Mouse (Mus musculus) heart, embryonic 11.5 days (tissue): ENCODE measurements around the gene Kcnd3. TPM values are rescaled to one million over a fixed set of nuclear protein-coding genes. Genes with fewer than 3 reads are reported as not detected.

Experiments
- ATAC-seq: fragments of 200-750 bp; cut with Nextera tagmentation; replicated peaks from 2 replicates; pipeline ENCODE4 v1.8.0; 2017; ENCODE audit warnings: moderate library complexity; ENCODE audit not compliant: insufficient number of reproducible peaks, low FRiP score, low TSS enrichment
- H3K27ac ChIP-seq: fragments of 300-500 bp; sonication (generic); 2 replicates; pipeline ENCODE4 v1.5.1; 2014; ENCODE audit warnings: mild to moderate bottlenecking, low read depth, low read length
- H3K27me3 ChIP-seq: fragments of 300-500 bp; sonication (generic); 2 replicates; pipeline ENCODE4 v1.6.1; 2014; ENCODE audit warnings: mild to moderate bottlenecking, low read length, mixed read lengths; ENCODE audit not compliant: control insufficient read depth, insufficient read depth
- H3K36me3 ChIP-seq: fragments of 300-500 bp; sonication (generic); 2 replicates; pipeline ENCODE4 v1.6.1; 2014; ENCODE audit warnings: mild to moderate bottlenecking, low read length, moderate library complexity, mixed read lengths; ENCODE audit not compliant: control insufficient read depth, insufficient read depth
- H3K4me1 ChIP-seq: fragments of 300-500 bp; sonication (generic); 2 replicates; pipeline ENCODE4 v1.6.1; 2014; ENCODE audit warnings: low read length; ENCODE audit not compliant: control insufficient read depth, insufficient read depth
- H3K4me2 ChIP-seq: fragments of 300-500 bp; sonication (generic); 2 replicates; pipeline ENCODE4 v1.6.1; 2014; ENCODE audit warnings: mild to moderate bottlenecking, moderate library complexity
- H3K4me3 ChIP-seq: fragments of 300-500 bp; sonication (generic); 2 replicates; pipeline ENCODE4 v1.5.1; 2014; ENCODE audit warnings: low read depth, low read length
- H3K9ac ChIP-seq: fragments of 300-500 bp; sonication (generic); 2 replicates; pipeline ENCODE4 v1.6.1; 2014; ENCODE audit warnings: mild to moderate bottlenecking, low read depth, low read length, moderate library complexity
- H3K9me3 ChIP-seq: fragments of 300-500 bp; sonication (generic); replicated peaks from 2 replicates; pipeline ENCODE4 v1.6.1; 2016; ENCODE audit warnings: low read length; ENCODE audit not compliant: control insufficient read depth
- WGBS: fragments of 180-500 bp; shearing (Covaris S2); extraction: QIAGEN DNeasy Blood & Tissue Kit; methylation state at CpG from one replicate; pipeline ENCODE4 v1.1.7; 2014; ENCODE audit not compliant: insufficient replicate concordance; 5-methylcytosine and 5-hydroxymethylcytosine counted together
- polyA plus RNA-seq: library from polyadenylated mRNA; unstranded; fragments of >200 nt; fragmentation: Nextera tagmentation; extraction: Ambion mirVana; gene quantifications from 2 replicates; pipeline ENCODE4 v1.2.1, GENCODE M21; 2014

Gene Kcnd3
- polyA plus RNA-seq, 1 experiment from 2014 or later, result 0.56 TPM

GRCm38 (mm10) chr3:105440873-105441495 lies 11.1 kb upstream of the Kcnd3 start:
- Histone ChIP-seq H3K4me1 (no peaks in the 10 kb centered on the region), H3K4me2 (no peak overlapping the region), H3K9ac (no peak overlapping the region), H3K27me3 (no peaks in the 10 kb centered on the region), H3K36me3 (no peaks in the 10 kb centered on the region), H3K9me3 (no peaks in the 10 kb centered on the region), H3K27ac (no peak overlapping the region), H3K4me3 (no peak overlapping the region)
- ATAC-seq, result no peak
- 52% methylated on average over 4 of the region's 4 CpGs for WGBS

GRCm38 (mm10) chr3:105450641-105451470 lies 1.3 kb upstream of the Kcnd3 start:
- Histone ChIP-seq H3K36me3 (no peaks in the 10 kb centered on the region), H3K27me3 (peaks cover 46% of the 10 kb centered on the region), H3K9me3 (no peaks in the 10 kb centered on the region), H3K4me3 (peak overlapping the region; percentile 67), H3K4me1 (peaks cover 11% of the 10 kb centered on the region), H3K27ac (no peak overlapping the region), H3K9ac (peak overlapping the region; percentile 43; the same call in 1 of the 2 replicates), H3K4me2 (peak overlapping the region; percentile 100)
- 2% methylated on average over 22 of the region's 22 CpGs for WGBS
- ATAC-seq, result no peak

- peak overlapping the region; percentile 70 for H3K9ac ChIP-seq
- H3K36me3 ChIP-seq, result no peaks in the 10 kb centered on the region
- whole genome bisulfite sequencing, result under 1% methylated on average over 48 of the region's 60 CpGs
- peak overlapping the region; percentile 100 for H3K4me2 ChIP-seq
- peak; percentile 51 for ATAC-seq
- H3K4me1 ChIP-seq, result peaks cover 11% of the 10 kb centered on the region
- H3K9me3 ChIP-seq, result no peaks in the 10 kb centered on the region
- H3K27me3 ChIP-seq, result peaks cover 51% of the 10 kb centered on the region
- H3K27ac ChIP-seq, result no peak overlapping the region
- peak overlapping the region; percentile 67 for H3K4me3 ChIP-seq
Observed at GRCm38 (mm10) chr3:105452556-105453213, 555 bp downstream of the Kcnd3 start.

- Histone ChIP-seq H3K9ac (no peak overlapping the region), H3K4me2 (peak overlapping the region; percentile 100), H3K9me3 (no peaks in the 10 kb centered on the region), H3K36me3 (no peaks in the 10 kb centered on the region), H3K4me3 (peak overlapping the region; percentile 67), H3K4me1 (peaks cover 11% of the 10 kb centered on the region), H3K27me3 (peaks cover 53% of the 10 kb centered on the region), H3K27ac (no peak overlapping the region)
- WGBS, result 4% methylated on average over 19 of the region's 19 CpGs
- no peak for ATAC-seq
Observed at GRCm38 (mm10) chr3:105453214-105453950, 1.3 kb downstream of the Kcnd3 start.

- Histone ChIP-seq H3K27me3 (peaks cover 33% of the 10 kb centered on the region), H3K9me3 (no peaks in the 10 kb centered on the region), H3K36me3 (no peaks in the 10 kb centered on the region), H3K4me2 (no peak overlapping the region), H3K9ac (no peak overlapping the region), H3K4me1 (peaks cover 4% of the 10 kb centered on the region; the same call in 1 of the 2 replicates), H3K27ac (no peak overlapping the region), H3K4me3 (no peak overlapping the region)
- ATAC-seq, result no peak
- 73% methylated on average over 4 of the region's 4 CpGs for WGBS
Observed at GRCm38 (mm10) chr3:105457657-105458056, 5.5 kb downstream of the Kcnd3 start.

GRCm38 (mm10) chr3:105466538-105466937 lies 14.4 kb downstream of the Kcnd3 start:
- no peak overlapping the region for H3K9ac ChIP-seq
- H3K4me3 ChIP-seq, result no peak overlapping the region
- H3K27ac ChIP-seq, result no peak overlapping the region
- no peak for ATAC-seq
- H3K27me3 ChIP-seq, result no peaks in the 10 kb centered on the region; the same call in 1 of the 2 replicates
- no peak overlapping the region for H3K4me2 ChIP-seq
- H3K9me3 ChIP-seq, result no peaks in the 10 kb centered on the region
- no peaks in the 10 kb centered on the region for H3K4me1 ChIP-seq
- H3K36me3 ChIP-seq, result no peaks in the 10 kb centered on the region
- WGBS, result 72% methylated on average over 8 of the region's 8 CpGs

- no peaks in the 10 kb centered on the region for H3K9me3 ChIP-seq
- no peak overlapping the region for H3K4me3 ChIP-seq
- H3K4me1 ChIP-seq, result no peaks in the 10 kb centered on the region
- H3K27me3 ChIP-seq, result no peaks in the 10 kb centered on the region
- no peaks in the 10 kb centered on the region for H3K36me3 ChIP-seq
- H3K9ac ChIP-seq, result no peak overlapping the region
- no peak overlapping the region for H3K27ac ChIP-seq
- 56% methylated on average over 1 of the region's 1 CpGs for WGBS
- H3K4me2 ChIP-seq, result no peak overlapping the region
- ATAC-seq, result no peak
Observed at GRCm38 (mm10) chr3:105472564-105472963, 20.4 kb downstream of the Kcnd3 start.

- no peak overlapping the region for H3K9ac ChIP-seq
- no peak overlapping the region for H3K27ac ChIP-seq
- no peaks in the 10 kb centered on the region for H3K27me3 ChIP-seq
- H3K36me3 ChIP-seq, result no peaks in the 10 kb centered on the region
- no peaks in the 10 kb centered on the region for H3K4me1 ChIP-seq
- H3K9me3 ChIP-seq, result no peaks in the 10 kb centered on the region
- ATAC-seq, result no peak
- no peak overlapping the region for H3K4me3 ChIP-seq
- H3K4me2 ChIP-seq, result no peak overlapping the region
- WGBS, result 89% methylated on average over 1 of the region's 1 CpGs
Observed at GRCm38 (mm10) chr3:105476408-105476807, 24.3 kb downstream of the Kcnd3 start.
